Mouse (Mus musculus): Measurements from ENCODE around the gene Saa2. TPM values are rescaled to one million over a fixed set of nuclear protein-coding genes. Genes with fewer than 3 reads are reported as not detected.

Gene Saa2
- total and polyA plus RNA-seq, 2 experiments from 2014 or later: not detected

DNA sequence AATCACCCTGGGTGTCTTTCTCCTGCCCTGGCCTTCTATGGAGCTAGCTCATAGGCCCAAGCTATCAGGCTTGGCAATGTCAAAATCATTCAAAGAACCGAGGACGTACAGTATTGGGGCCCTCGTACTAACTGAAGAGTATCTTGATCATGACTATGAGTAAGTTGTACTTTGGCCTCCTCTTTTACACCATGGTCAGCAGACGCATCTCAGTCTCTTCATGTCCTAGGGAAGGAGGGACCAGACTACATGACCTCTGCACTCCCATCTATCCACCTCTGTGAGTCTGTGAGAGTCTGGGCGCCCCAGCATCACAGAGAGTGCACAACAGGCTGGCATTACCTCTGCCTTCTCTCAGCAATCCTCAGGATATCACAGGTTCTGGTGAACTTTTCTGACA, 11.0 kb downstream of the Saa2 start:
- no peak for DNase-seq
- 94% methylated on average over 5 of the region's 5 CpGs for WGBS
- ATAC-seq: no peak
- no peak for TF ChIP-seq CTCF (IDR thresholded peaks at IDR 0.05; ENCODE audit: low read depth)
- Histone ChIP-seq H3K9ac (no peak overlapping the region), H3K4me3 (ENCODE audit: low read depth, low read length) (no peak overlapping the region), H3K4me2 (ENCODE audit: low read depth) (no peak overlapping the region), H3K27me3 (ENCODE audit: insufficient read depth, low read length) (no peaks in the 10 kb centered on the region), H3K9me3 (ENCODE audit: low read length) (no peaks in the 10 kb centered on the region), H3K27ac (ENCODE audit: low read depth, low read length) (no peak overlapping the region), H3K36me3 (ENCODE audit: insufficient read depth) (peaks cover 60% of the 10 kb centered on the region), H3K4me1 (ENCODE audit: insufficient read depth) (no peaks in the 10 kb centered on the region)

DNA sequence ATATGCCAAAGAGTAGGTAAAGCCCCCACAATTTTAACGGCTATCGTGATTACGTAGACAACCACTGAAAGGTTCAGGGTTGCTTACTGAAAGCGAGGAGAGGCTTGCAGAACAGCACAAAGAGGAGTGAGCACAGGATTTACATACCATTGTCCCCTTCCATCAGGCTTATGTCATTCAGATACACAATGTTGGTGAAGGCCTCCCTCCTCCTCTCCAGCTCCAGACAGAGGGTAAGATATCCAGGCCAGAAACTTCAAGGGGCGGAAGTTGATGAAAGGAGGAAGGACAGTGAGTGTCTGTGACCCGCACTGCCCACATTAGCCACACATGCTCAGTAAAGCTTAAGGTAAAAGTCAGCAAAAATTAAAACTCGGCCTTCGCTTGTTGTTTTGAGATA, 13.1 kb downstream of the Saa2 start:
- WGBS: 69% methylated on average over 8 of the region's 8 CpGs
- Histone ChIP-seq H3K4me3 (ENCODE audit: low read depth, low read length) (no peak overlapping the region), H3K4me1 (ENCODE audit: insufficient read depth) (no peaks in the 10 kb centered on the region), H3K4me2 (ENCODE audit: low read depth) (no peak overlapping the region), H3K9ac (no peak overlapping the region), H3K27ac (ENCODE audit: low read depth, low read length) (no peak overlapping the region), H3K9me3 (ENCODE audit: low read length) (no peaks in the 10 kb centered on the region), H3K27me3 (ENCODE audit: insufficient read depth, low read length) (no peaks in the 10 kb centered on the region), H3K36me3 (ENCODE audit: insufficient read depth) (peaks cover 69% of the 10 kb centered on the region)
- ATAC-seq (no peak), DNase-seq (no peak)
- TF ChIP-seq CTCF (IDR thresholded peaks at IDR 0.05; ENCODE audit: low read depth): no peak

DNA sequence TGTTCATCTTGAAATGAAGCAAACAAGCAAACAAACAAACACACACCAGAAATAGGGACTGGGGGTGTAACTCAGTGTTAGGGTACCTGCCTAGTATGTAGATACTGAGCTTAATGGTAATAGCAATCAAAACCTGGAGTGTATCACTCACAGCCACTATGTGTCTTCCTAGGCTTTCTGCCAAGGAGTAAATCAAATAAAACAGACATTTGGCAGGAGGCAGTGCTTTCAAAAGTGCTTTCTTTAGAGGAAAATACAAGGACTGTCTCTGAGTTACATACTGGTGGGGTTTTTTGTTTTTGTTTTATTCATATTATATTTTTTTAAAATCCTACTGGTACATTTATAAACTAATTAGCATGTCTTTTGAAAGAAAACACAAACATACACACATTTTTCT, 15.8 kb downstream of the Saa2 start:
- Histone ChIP-seq H3K4me1 (ENCODE audit: insufficient read depth) (no peaks in the 10 kb centered on the region), H3K27me3 (ENCODE audit: insufficient read depth, low read length) (no peaks in the 10 kb centered on the region), H3K27ac (ENCODE audit: low read depth, low read length) (no peak overlapping the region), H3K36me3 (ENCODE audit: insufficient read depth) (peaks cover 71% of the 10 kb centered on the region), H3K9ac (no peak overlapping the region), H3K4me3 (ENCODE audit: low read depth, low read length) (no peak overlapping the region), H3K4me2 (ENCODE audit: low read depth) (no peak overlapping the region), H3K9me3 (ENCODE audit: low read length) (no peaks in the 10 kb centered on the region)
- no peak for TF ChIP-seq CTCF (IDR thresholded peaks at IDR 0.05; ENCODE audit: low read depth)
- ATAC-seq: no peak
- no peak for DNase-seq

DNA sequence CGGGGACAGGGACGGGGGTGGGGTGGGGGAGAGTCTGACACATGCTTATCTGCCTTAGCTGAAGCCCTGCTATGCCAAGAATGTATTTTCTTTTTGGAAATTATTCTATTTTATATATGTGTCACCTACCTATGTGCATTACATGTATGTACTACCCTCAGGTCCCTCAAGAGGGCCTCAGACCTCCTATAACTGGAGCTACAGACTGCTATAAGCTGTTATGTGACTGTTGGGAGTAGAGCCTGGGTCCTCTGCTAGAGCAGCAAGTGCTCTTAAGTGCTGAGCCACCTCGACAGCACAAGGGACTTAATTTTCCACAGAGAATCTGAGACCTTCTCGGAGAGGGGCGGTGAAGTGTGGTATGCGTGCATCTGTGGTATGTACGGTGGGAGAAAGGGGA, 16.9 kb downstream of the Saa2 start:
- no peak overlapping the region for H3K4me3 ChIP-seq (ENCODE audit: low read depth, low read length)
- no peak overlapping the region for H3K9ac ChIP-seq
- 95% methylated on average over 7 of the region's 7 CpGs for WGBS
- no peaks in the 10 kb centered on the region for H3K27me3 ChIP-seq (ENCODE audit: insufficient read depth, low read length)
- H3K4me1 ChIP-seq (ENCODE audit: insufficient read depth): no peaks in the 10 kb centered on the region
- H3K4me2 ChIP-seq (ENCODE audit: low read depth): no peak overlapping the region
- DNase-seq: no peak
- no peak overlapping the region for H3K27ac ChIP-seq (ENCODE audit: low read depth, low read length)
- no peaks in the 10 kb centered on the region for H3K9me3 ChIP-seq (ENCODE audit: low read length)
- no peak for TF ChIP-seq CTCF (IDR thresholded peaks at IDR 0.05; ENCODE audit: low read depth)
- peaks cover 71% of the 10 kb centered on the region for H3K36me3 ChIP-seq (ENCODE audit: insufficient read depth)
- ATAC-seq: no peak

DNA sequence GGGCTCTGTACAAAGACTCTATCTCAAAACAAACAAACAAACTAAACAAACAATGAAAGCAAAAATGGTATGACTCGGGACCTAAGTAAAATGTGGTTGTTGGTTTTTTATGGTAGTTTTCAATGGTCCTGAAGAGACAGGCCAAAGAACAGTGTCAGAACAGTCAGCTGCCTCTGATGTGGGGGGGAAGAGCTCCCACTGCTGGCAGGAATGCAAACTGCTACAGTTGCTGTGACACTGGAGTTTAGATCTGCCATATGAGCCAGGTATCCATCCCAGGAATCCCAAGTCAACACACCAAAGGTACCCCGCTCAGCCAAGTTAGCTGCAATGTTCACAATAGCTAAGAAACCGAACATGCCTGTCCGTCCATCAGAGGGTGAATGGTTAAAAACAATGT, 19.1 kb downstream of the Saa2 start:
- H3K27me3 ChIP-seq (ENCODE audit: insufficient read depth, low read length): no peaks in the 10 kb centered on the region
- no peak for ATAC-seq
- H3K27ac ChIP-seq (ENCODE audit: low read depth, low read length): no peak overlapping the region
- peak; percentile 76 for DNase-seq
- 69% methylated on average over 4 of the region's 4 CpGs for WGBS
- no peaks in the 10 kb centered on the region for H3K9me3 ChIP-seq (ENCODE audit: low read length)
- H3K4me2 ChIP-seq (ENCODE audit: low read depth): no peak overlapping the region
- no peak overlapping the region for H3K9ac ChIP-seq
- TF ChIP-seq CTCF (IDR thresholded peaks at IDR 0.05; ENCODE audit: low read depth): peak; percentile 97
- H3K36me3 ChIP-seq (ENCODE audit: insufficient read depth): peaks cover 71% of the 10 kb centered on the region
- no peak overlapping the region for H3K4me3 ChIP-seq (ENCODE audit: low read depth, low read length)
- no peaks in the 10 kb centered on the region for H3K4me1 ChIP-seq (ENCODE audit: insufficient read depth)

DNA sequence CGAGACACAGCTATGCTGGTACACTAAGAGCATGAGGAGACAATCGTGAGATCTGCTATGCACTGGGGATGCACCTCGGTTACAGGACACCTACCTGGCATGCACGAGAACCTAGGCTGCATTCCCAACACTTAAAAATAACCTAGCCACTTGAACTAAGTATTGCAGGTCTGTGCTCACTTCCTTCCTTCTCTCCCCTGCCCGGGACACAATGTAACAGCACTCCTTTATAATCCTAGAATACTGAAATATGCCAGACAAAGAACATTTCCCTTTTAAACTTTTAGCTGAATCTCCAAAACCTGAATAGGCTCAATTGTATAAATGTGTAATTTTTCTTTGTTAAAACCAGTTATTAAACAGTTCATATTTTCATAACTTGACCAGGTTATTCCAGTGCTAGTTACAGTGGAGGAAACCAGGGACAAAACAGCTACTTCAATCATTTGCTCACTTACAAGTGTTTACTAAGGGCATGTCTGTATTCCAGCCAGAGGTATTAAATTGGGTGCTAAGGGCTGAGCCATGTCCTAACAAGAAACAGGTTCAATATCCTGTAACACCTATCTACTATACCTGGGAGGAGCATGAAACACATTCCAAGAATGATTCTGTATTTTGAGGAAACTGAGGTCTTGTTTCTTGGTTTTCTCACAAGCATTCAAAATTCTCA, 37.7 kb downstream of the Saa2 start:
- no peak for DNase-seq
- H3K36me3 ChIP-seq (ENCODE audit: insufficient read depth): peaks cover 39% of the 10 kb centered on the region
- TF ChIP-seq CTCF (IDR thresholded peaks at IDR 0.05; ENCODE audit: low read depth): no peak
- H3K9me3 ChIP-seq (ENCODE audit: low read length): no peaks in the 10 kb centered on the region
- WGBS: 90% methylated on average over 5 of the region's 5 CpGs
- no peak overlapping the region for H3K9ac ChIP-seq
- no peak for ATAC-seq
- no peaks in the 10 kb centered on the region for H3K27me3 ChIP-seq (ENCODE audit: insufficient read depth, low read length)
- no peak overlapping the region for H3K4me3 ChIP-seq (ENCODE audit: low read depth, low read length)
- H3K4me2 ChIP-seq (ENCODE audit: low read depth): no peak overlapping the region
- no peak overlapping the region for H3K27ac ChIP-seq (ENCODE audit: low read depth, low read length)
- no peaks in the 10 kb centered on the region for H3K4me1 ChIP-seq (ENCODE audit: insufficient read depth)

DNA sequence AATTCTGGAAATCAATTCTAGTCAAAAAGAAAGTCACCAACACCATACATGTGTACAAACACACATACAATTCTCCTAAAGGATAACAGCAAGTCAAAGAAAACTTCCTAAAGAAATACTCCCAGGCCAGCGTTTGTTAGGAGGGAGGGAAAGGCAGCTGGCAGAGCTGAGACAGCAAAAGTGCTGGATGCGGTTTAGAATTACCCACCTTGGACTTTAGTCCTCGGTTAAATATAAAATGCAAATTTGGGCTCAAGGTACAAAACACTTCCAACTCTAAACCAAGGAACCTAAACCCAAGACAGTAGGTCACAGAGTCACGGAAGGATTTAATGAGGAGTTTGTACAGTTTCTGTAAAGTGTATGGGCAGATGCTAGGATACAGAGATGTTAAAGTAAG, 42.3 kb downstream of the Saa2 start:
- no peak for DNase-seq
- no peaks in the 10 kb centered on the region for H3K9me3 ChIP-seq (ENCODE audit: low read length)
- no peak overlapping the region for H3K9ac ChIP-seq

More for the DNA sequence above, 42.3 kb downstream of the Saa2 start:
- H3K27ac ChIP-seq (ENCODE audit: low read depth, low read length): no peak overlapping the region
- peaks cover 16% of the 10 kb centered on the region for H3K4me1 ChIP-seq (ENCODE audit: insufficient read depth)
- 88% methylated on average over 4 of the region's 4 CpGs for WGBS
- H3K36me3 ChIP-seq (ENCODE audit: insufficient read depth): peaks cover 3% of the 10 kb centered on the region
- H3K4me3 ChIP-seq (ENCODE audit: low read depth, low read length): no peak overlapping the region
- H3K27me3 ChIP-seq (ENCODE audit: insufficient read depth, low read length): no peaks in the 10 kb centered on the region
- ATAC-seq: no peak
- no peak for TF ChIP-seq CTCF (IDR thresholded peaks at IDR 0.05; ENCODE audit: low read depth)
- H3K4me2 ChIP-seq (ENCODE audit: low read depth): no peak overlapping the region

All from forebrain, postnatal 0 days (tissue).